Mouse (Mus musculus): ENCODE data around the gene Kcnip2.

DNA sequence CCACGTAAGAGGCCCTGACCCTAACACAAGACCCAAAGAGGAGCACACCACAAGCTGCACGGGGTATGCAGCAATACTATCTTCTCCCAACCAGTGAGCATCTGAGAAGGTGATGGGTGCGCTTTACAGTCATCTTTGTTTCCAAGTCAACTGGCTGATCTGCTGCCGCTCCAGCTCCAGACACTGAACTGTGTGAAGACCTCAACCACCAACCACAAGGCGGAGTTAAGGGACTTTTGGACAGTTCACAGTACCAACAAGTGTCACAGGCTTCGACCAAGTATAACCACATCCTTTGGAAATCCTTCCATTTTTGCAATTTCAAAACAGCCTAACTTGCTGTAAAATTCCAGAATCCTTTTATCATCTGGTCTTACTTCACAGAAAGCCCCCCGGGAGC lies 64.0 kb downstream of the Kcnip2 start:
- TF ChIP-seq CTCF (IDR thresholded peaks at IDR 0.05; ENCODE audit: low read depth) (no peak), EP300 (IDR thresholded peaks at IDR 0.05; ENCODE audit: low read depth) (no peak)

Data from heart, postnatal 0 days (tissue).